9 mouse cellular contexts compared by ENCODE assay signal in the genomic region with DNA sequence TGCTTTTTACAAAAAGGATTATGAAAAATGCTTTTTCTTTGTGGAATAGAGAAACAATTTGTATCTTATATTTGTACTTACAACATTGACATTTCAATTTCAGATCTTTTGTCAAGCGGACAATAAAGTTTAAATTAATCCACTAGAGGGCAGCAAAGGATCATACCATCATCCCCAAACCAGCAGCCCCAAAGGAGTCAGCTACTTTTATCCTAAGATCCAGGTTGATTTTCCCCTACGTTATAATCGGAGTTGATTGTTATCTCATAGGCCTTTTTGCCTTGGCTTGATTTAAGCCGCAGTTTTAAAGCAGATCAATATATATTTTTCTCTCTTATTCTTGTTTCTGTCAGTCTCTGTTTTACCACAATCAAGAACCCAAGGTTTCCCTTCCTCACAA. TPM values are rescaled to one million over a fixed set of nuclear protein-coding genes. Genes with fewer than 3 reads are reported as not detected.
DNase-seq lines count a peak whose midpoint lies in the region; ATAC-seq and TF ChIP-seq lines count a peak whose summit lies in the region.
"Had no signal": no experiment of that assay in that cellular context is flagged by ENCODE, and none has a peak within 500 bp of the region (broad histone marks: within the 10 kb centered on the region; RNA-seq: fewer than 3 reads in every experiment).

No protein-coding gene starts in this region.

- no peaks in the 10 kb centered on the region for H3K4me1 ChIP-seq in heart, embryonic 11.5 days (ENCODE audit: control insufficient read depth, insufficient read depth, low read length)
- H3K4me1 ChIP-seq in CH12.LX (ENCODE audit: control insufficient read depth in 1 of 2, insufficient read depth in 2 of 2): peaks cover 0 to 5% of the 10 kb centered on the region in 2 experiments; a peak in 2 of 4 replicates
- H3K4me1 ChIP-seq in stomach, postnatal 0 days (replicated peaks; ENCODE audit: control insufficient read depth, insufficient read depth): no peaks in the 10 kb centered on the region
- H3K4me1 ChIP-seq: liver, embryonic 15.5 days had no signal

- peak; percentile 18 to 47 for DNase-seq in heart, postnatal 10 days
- DNase-seq in CH12.LX (ENCODE audit: extremely low read depth): peak; percentile 45
- peak; percentile 82 for DNase-seq in brain, embryonic 14.5 days (ENCODE audit: low read depth)
- DNase-seq in induced T-regulatory cell, adult 2 months (ENCODE audit: low read depth): peak; percentile 72
- DNase-seq in stomach, postnatal 0 days (ENCODE audit: low spot score): no peak
- DNase-seq in frontal cortex, postnatal 10 days (ENCODE audit: low spot score in 2 of 2): no peak
- DNase-seq in adrenal gland, postnatal 36 days: no peak

- TF ChIP-seq CTCF in CH12.LX (conservative IDR thresholded peaks at IDR 0.05 in 1 of 2, IDR thresholded peaks at IDR 0.05 in 1 of 2; ENCODE audit: low read depth in 2 of 2, low read length in 2 of 2): peak; percentile 48 to 73; a peak in 3 of 4 replicates
- TF ChIP-seq CTCF in brain, embryonic 14.5 days (IDR thresholded peaks at IDR 0.05; ENCODE audit: borderline replicate concordance, extremely low read depth, insufficient read depth, insufficient read length): peak; percentile 59; the same call in 1 of the 2 replicates
- peak; percentile 80 for TF ChIP-seq CTCF in stomach, postnatal 0 days (IDR thresholded peaks at IDR 0.05; ENCODE audit: low read depth)

- H3K27ac ChIP-seq in heart, embryonic 11.5 days (ENCODE audit: low read depth, low read length): no peak overlapping the region
- no peak overlapping the region for H3K27ac ChIP-seq in CH12.LX (ENCODE audit: insufficient read depth, low read depth)
- no peak overlapping the region for H3K27ac ChIP-seq in stomach, postnatal 0 days (replicated peaks)
- H3K27ac ChIP-seq: liver, embryonic 15.5 days had no signal

- no peaks in the 10 kb centered on the region for H3K9me3 ChIP-seq in heart, embryonic 11.5 days (replicated peaks; ENCODE audit: control insufficient read depth, low read length)
- H3K9me3 ChIP-seq in CH12.LX (replicated peaks; ENCODE audit: low read length): no peaks in the 10 kb centered on the region
- no peaks in the 10 kb centered on the region for H3K9me3 ChIP-seq in stomach, postnatal 0 days (ENCODE audit: control insufficient read depth, low read length)
- H3K9me3 ChIP-seq: liver, embryonic 15.5 days had no signal

- no peak for TF ChIP-seq EP300 in CH12.LX (IDR thresholded peaks at IDR 0.05; ENCODE audit: low read length)
- TF ChIP-seq EP300 in stomach, postnatal 0 days (optimal IDR thresholded peaks at IDR 0.05): no peak

- H3K9ac ChIP-seq in heart, embryonic 11.5 days (ENCODE audit: low read depth, low read length): no peak overlapping the region
- H3K9ac ChIP-seq in CH12.LX (ENCODE audit: insufficient read depth, low read depth): no peak overlapping the region
- no peak overlapping the region for H3K9ac ChIP-seq in stomach, postnatal 0 days (ENCODE audit: low read length)
- H3K9ac ChIP-seq: liver, embryonic 15.5 days had no signal

- dilution Hi-C loops in CH12.LX (cut with MboI; ENCODE audit: extremely low pct_ligation_motif_present, extremely low pct_unique_long_range_greater_than_20kb, low sequenced_read_pairs): no loop called here

- H3K4me3 ChIP-seq in heart, embryonic 11.5 days (ENCODE audit: low read depth, low read length): no peak overlapping the region
- no peak overlapping the region for H3K4me3 ChIP-seq in CH12.LX (replicated peaks in 1 of 3; ENCODE audit: low read depth in 2 of 3, low read length in 2 of 3, poor library complexity in 1 of 3)
- no peak overlapping the region for H3K4me3 ChIP-seq in stomach, postnatal 0 days (ENCODE audit: low read depth, low read length)
- H3K4me3 ChIP-seq: liver, embryonic 15.5 days had no signal

- no peak overlapping the region for H3K4me2 ChIP-seq in heart, embryonic 11.5 days
- peak overlapping the region; percentile 36; the same call in 1 of the 2 replicates for H3K4me2 ChIP-seq in CH12.LX (ENCODE audit: insufficient read depth, low read depth, poor library complexity, severe bottlenecking)
- H3K4me2 ChIP-seq in stomach, postnatal 0 days (replicated peaks; ENCODE audit: low read depth): no peak overlapping the region
- H3K4me2 ChIP-seq: liver, embryonic 15.5 days had no signal

- 10% methylated on average over 4 of the region's 4 CpGs for WGBS in heart, embryonic 11.5 days (ENCODE audit: insufficient replicate concordance)
- WGBS in stomach, postnatal 0 days: 7% methylated on average over 4 of the region's 4 CpGs

- intact Hi-C loops in heart, postnatal 10 days (cut with DNase I): loop anchor here (1.0 to 2.0 kb wide), 2 partner anchors 17 to 219 kb away; no protein-coding TSS in a partner anchor

- no peaks in the 10 kb centered on the region for H3K36me3 ChIP-seq in heart, embryonic 11.5 days (ENCODE audit: control insufficient read depth, insufficient read depth, low read length)
- no peaks in the 10 kb centered on the region for H3K36me3 ChIP-seq in CH12.LX (replicated peaks in 1 of 2; ENCODE audit: control insufficient read depth in 1 of 2, insufficient read depth in 1 of 2, low read length in 1 of 2)
- H3K36me3 ChIP-seq in stomach, postnatal 0 days (ENCODE audit: control insufficient read depth, insufficient read depth, low read length): no peaks in the 10 kb centered on the region
- H3K36me3 ChIP-seq: liver, embryonic 15.5 days had no signal

- peak; percentile 74 for TF ChIP-seq RAD21 in CH12.LX (IDR thresholded peaks at IDR 0.05; ENCODE audit: low read depth, low read length)

- no peaks in the 10 kb centered on the region for H3K27me3 ChIP-seq in heart, embryonic 11.5 days (ENCODE audit: control insufficient read depth, insufficient read depth, low read length)
- no peaks in the 10 kb centered on the region for H3K27me3 ChIP-seq in CH12.LX (replicated peaks)
- no peaks in the 10 kb centered on the region for H3K27me3 ChIP-seq in stomach, postnatal 0 days (ENCODE audit: control insufficient read depth, insufficient read depth, low read length)
- H3K27me3 ChIP-seq: liver, embryonic 15.5 days had no signal

- no peaks in the 10 kb centered on the region for H3K79me2 ChIP-seq in CH12.LX (replicated peaks; ENCODE audit: control insufficient read depth, extremely low read depth, insufficient read depth, poor library complexity, severe bottlenecking)

- TF ChIP-seq POLR2A in CH12.LX (IDR thresholded peaks at IDR 0.05; ENCODE audit: low read depth, low read length): no peak
- no peak for TF ChIP-seq POLR2A in brain, embryonic 14.5 days (IDR thresholded peaks at IDR 0.05; ENCODE audit: borderline replicate concordance, extremely low read depth, insufficient read depth, insufficient read length, poor library complexity, severe bottlenecking)

- no peak for ATAC-seq in heart, embryonic 11.5 days (replicated peaks; ENCODE audit: insufficient number of reproducible peaks, low FRiP score, low TSS enrichment)
- ATAC-seq in stomach, postnatal 0 days (ENCODE audit: low FRiP score, low TSS enrichment): no peak

- in situ Hi-C loops in CH12.LX (cut with MboI; ENCODE audit: low pct_ligation_motif_present, low pct_unique_long_range_greater_than_20kb, low sequenced_read_pairs): loop anchor here (25.0 kb wide), 1 partner anchor 221 kb away; no protein-coding TSS in a partner anchor

TF ChIP-seq in CH12.LX, 34 proteins besides CTCF, POLR2A, EP300 and RAD21:
- TF ChIP-seq NELFE (IDR thresholded peaks at IDR 0.05; ENCODE audit: low read depth, low read length) (no peak), POLR2AphosphoS2 (IDR thresholded peaks at IDR 0.05; ENCODE audit: low read depth, low read length) (no peak), TBP (conservative IDR thresholded peaks at IDR 0.05; ENCODE audit: low read depth, low read length) (no peak), SMC3 (IDR thresholded peaks at IDR 0.05; ENCODE audit: low read depth, low read length) (peak; percentile 34), JUN (IDR thresholded peaks at IDR 0.05; ENCODE audit: insufficient read depth, low read depth, low read length) (0 out of 2 replicates have a peak, but pooled peaks have one; percentile 12)

RNA-seq across cellular contexts. Expression of gene Gnrhr, which starts 6.3 kb away (rescaled TPM):
- under 1 TPM in 1 of 2 experiments, not detected in 1; 0.24 TPM for total RNA-seq in heart, postnatal 10 days (2021)
- polyA plus RNA-seq in heart, embryonic 11.5 days (2014; fragmentation: Nextera tagmentation; extraction: Ambion mirVana): not detected in 2 replicates
- not detected in 2 replicates for total RNA-seq in CH12.LX (2012; rRNA removed)
- not detected in 2 replicates for total RNA-seq in CH12.LX (2014; rRNA removed)
- not detected in 2 replicates for polyA plus RNA-seq in CH12.LX (2012; ENCODE audit: insufficient read length, low read depth)
- polyA plus RNA-seq in brain, embryonic 14.5 days (2012; rRNA removed): not detected in 2 replicates
- polyA plus RNA-seq in stomach, postnatal 0 days (2015; fragmentation: Nextera tagmentation; extraction: Ambion mirVana): not detected in 2 replicates
- total RNA-seq in adrenal gland, postnatal 36 days (2021): under 1 TPM; 0.33 to 0.56 TPM
- polyA plus RNA-seq: liver, embryonic 15.5 days had no signal

RNA-seq across cellular contexts. Expression of gene Uba6, which starts 18.8 kb away (rescaled TPM):
- total RNA-seq in heart, postnatal 10 days (2021): 1 to 10 TPM; 6.5 to 8.7 TPM
- 14.3 and 15.6 TPM in 2 replicates for polyA plus RNA-seq in heart, embryonic 11.5 days (2014; fragmentation: Nextera tagmentation; extraction: Ambion mirVana)
- total RNA-seq in CH12.LX (2012; rRNA removed) (15.2 and 18.9 TPM in 2 replicates), CH12.LX (2014; rRNA removed) (27.3 and 32.0 TPM in 2 replicates)
- polyA plus RNA-seq in CH12.LX (2012; ENCODE audit: insufficient read length, low read depth): 15.6 and 15.9 TPM in 2 replicates
- polyA plus RNA-seq in brain, embryonic 14.5 days (2012; rRNA removed): 10.4 and 11.6 TPM in 2 replicates
- 4.0 and 4.3 TPM in 2 replicates for polyA plus RNA-seq in stomach, postnatal 0 days (2015; fragmentation: Nextera tagmentation; extraction: Ambion mirVana)
- total RNA-seq in adrenal gland, postnatal 36 days (2021): 10 to 100 TPM; 16.7 to 20.0 TPM

Comparison
In these comparisons a context has a peak if more than half of its experiments do, and no peak if none do; other contexts are left out.
1. DNase-seq: peak in heart, postnatal 10 days (2 of 2), CH12.LX (single experiment), brain, embryonic 14.5 days (single experiment) and induced T-regulatory cell, adult 2 months (single experiment); none in stomach, postnatal 0 days (single experiment), frontal cortex, postnatal 10 days (0 of 2) and adrenal gland, postnatal 36 days (0 of 2).
2. Peak in every context shown above with its lines, with median percentiles within 50 percentile points of each other: CTCF ChIP-seq.